Mouse (Mus musculus) kidney, adult 2 months (tissue): ENCODE data around the gene Cenpf.

Source experiments
- CTCF ChIP-seq: fragments of 200-500 bp; conservative IDR thresholded peaks from 2 replicates; pipeline ENCODE4 v1.5.1; 2011; ENCODE audit warnings: low read depth, mild to moderate bottlenecking, control low read depth, low read length, moderate library complexity, mixed read lengths; ENCODE audit not compliant: insufficient read depth, insufficient read length
- POLR2A ChIP-seq: fragments of 200-500 bp; IDR thresholded peaks from one replicate; pipeline ENCODE4 v1.6.1; 2011; ENCODE audit warnings: low read depth, low read length, control low read depth

GRCm38 (mm10) chr1:189644700-189645345 is 43.1 kb downstream of the Cenpf start:
- TF ChIP-seq POLR2A = no peak
- no peak for TF ChIP-seq CTCF
